Mouse (Mus musculus) erythroblast, embryonic 14.5 days (primary cell): ENCODE measurements around the gene Slc37a1.

ENCODE experiments used
- GATA1 ChIP-seq: IDR thresholded peaks from 2 replicates; pipeline ENCODE4 v1.6.1; 2012; ENCODE audit warnings: low read length, inconsistent platforms, mixed read lengths
- TAL1 ChIP-seq: IDR thresholded peaks from 3 replicates; pipeline ENCODE4 v1.6.1; 2012; ENCODE audit warnings: low read length, inconsistent platforms, mixed read lengths

DNA sequence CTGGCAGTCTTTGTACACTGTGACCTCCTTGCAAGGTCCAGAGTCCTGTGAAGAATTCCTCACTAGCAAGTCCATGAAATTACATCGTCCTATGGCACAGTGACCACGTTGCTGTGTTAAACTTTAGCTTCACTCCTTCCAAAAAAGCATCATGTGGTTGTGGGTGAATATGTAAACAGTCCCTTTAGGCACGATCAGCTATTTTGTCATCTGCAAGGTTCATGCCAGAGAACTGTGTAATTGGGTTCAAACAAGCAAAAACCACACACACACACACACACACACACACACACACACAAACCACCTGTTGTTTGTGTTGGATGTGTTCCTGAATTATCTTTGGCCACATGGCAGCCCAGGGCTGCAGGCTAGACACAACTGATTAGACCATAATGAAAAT, 45.3 kb downstream of the Slc37a1 start:
- TF ChIP-seq TAL1 (no peak), GATA1 (no peak)
